Mouse (Mus musculus) kidney, adult 2 months (tissue): ENCODE measurements around the gene Nxf2.

ENCODE experiments used
- CTCF ChIP-seq: fragments of 200-500 bp; conservative IDR thresholded peaks from 2 replicates; pipeline ENCODE4 v1.5.1; 2011; ENCODE audit warnings: low read depth, mild to moderate bottlenecking, control low read depth, low read length, moderate library complexity, mixed read lengths; ENCODE audit not compliant: insufficient read depth, insufficient read length
- POLR2A ChIP-seq: fragments of 200-500 bp; IDR thresholded peaks from one replicate; pipeline ENCODE4 v1.6.1; 2011; ENCODE audit warnings: low read depth, low read length, control low read depth

GRCm38 (mm10) chrX:134914851-134915250, 49.7 kb downstream of the Nxf2 start:
- TF ChIP-seq CTCF, result no peak
- TF ChIP-seq POLR2A, result no peak
